Mouse (Mus musculus): Measurements from ENCODE around the gene Foxa1.
A peak's percentile ranks its signal among the peaks of the same experiment; 100 is the strongest.

The Foxa1 gene

GRCm38 (mm10) chr12:57546415-57547201 lies at the start of gene Foxa1:
TSS of gene Foxa1 (minus strand) at chr12:57546916.
- peak; percentile 55 for DNase-seq (ENCODE audit: low spot score)

- peak; percentile 77 for DNase-seq (ENCODE audit: low spot score)
Measured at GRCm38 (mm10) chr12:57575931-57576628, 29.4 kb upstream of the Foxa1 start.

- DNase-seq (ENCODE audit: low spot score) = no peak
Measured at GRCm38 (mm10) chr12:57572415-57572814, 25.7 kb upstream of the Foxa1 start.

- no peak for DNase-seq (ENCODE audit: low spot score)
Measured at GRCm38 (mm10) chr12:57571773-57572172, 25.1 kb upstream of the Foxa1 start.

GRCm38 (mm10) chr12:57563909-57564308 lies 17.2 kb upstream of the Foxa1 start, which contains the start of gene Ttc6:
TSS of gene Ttc6 (plus strand) at chr12:57564113.
- DNase-seq (ENCODE audit: low spot score) = no peak

- DNase-seq (ENCODE audit: low spot score) = no peak
Measured at GRCm38 (mm10) chr12:57554091-57554490, 7.4 kb upstream of the Foxa1 start.

- DNase-seq (ENCODE audit: low spot score) = no peak
Measured at GRCm38 (mm10) chr12:57552286-57552685, 5.6 kb upstream of the Foxa1 start.

GRCm38 (mm10) chr12:57550881-57551280 lies 4.2 kb upstream of the Foxa1 start:
- no peak for DNase-seq (ENCODE audit: low spot score)

- no peak for DNase-seq (ENCODE audit: low spot score)
Measured at GRCm38 (mm10) chr12:57550181-57550808, 3.6 kb upstream of the Foxa1 start.

- DNase-seq (ENCODE audit: low spot score) = peak; percentile 32
Measured at GRCm38 (mm10) chr12:57549667-57550160, 3.0 kb upstream of the Foxa1 start.

- DNase-seq (ENCODE audit: low spot score) = peak; percentile 42
Measured at GRCm38 (mm10) chr12:57548981-57549666, 2.4 kb upstream of the Foxa1 start.

- peak; percentile 75 for DNase-seq (ENCODE audit: low spot score)
Measured at GRCm38 (mm10) chr12:57548352-57548980, 1.8 kb upstream of the Foxa1 start.

GRCm38 (mm10) chr12:57547890-57548289 lies 1.2 kb upstream of the Foxa1 start:
- no peak for DNase-seq (ENCODE audit: low spot score)

- DNase-seq (ENCODE audit: low spot score) = peak; percentile 61
Measured at GRCm38 (mm10) chr12:57545371-57546241, 1.1 kb downstream of the Foxa1 start.

- peak; percentile 93 for DNase-seq (ENCODE audit: low spot score)
Measured at GRCm38 (mm10) chr12:57544641-57545370, 1.9 kb downstream of the Foxa1 start.

GRCm38 (mm10) chr12:57543627-57543991 lies 3.1 kb downstream of the Foxa1 start:
- no peak for DNase-seq (ENCODE audit: low spot score)

- peak; percentile 52 for DNase-seq (ENCODE audit: low spot score)
Measured at GRCm38 (mm10) chr12:57542746-57543626, 3.7 kb downstream of the Foxa1 start.

GRCm38 (mm10) chr12:57541931-57542745 lies 4.6 kb downstream of the Foxa1 start:
- DNase-seq (ENCODE audit: low spot score) = peak; percentile 61

Measured in embryo, embryonic 10.5 days (tissue).